13 mouse cellular contexts compared by ENCODE assay signal in the genomic region with DNA sequence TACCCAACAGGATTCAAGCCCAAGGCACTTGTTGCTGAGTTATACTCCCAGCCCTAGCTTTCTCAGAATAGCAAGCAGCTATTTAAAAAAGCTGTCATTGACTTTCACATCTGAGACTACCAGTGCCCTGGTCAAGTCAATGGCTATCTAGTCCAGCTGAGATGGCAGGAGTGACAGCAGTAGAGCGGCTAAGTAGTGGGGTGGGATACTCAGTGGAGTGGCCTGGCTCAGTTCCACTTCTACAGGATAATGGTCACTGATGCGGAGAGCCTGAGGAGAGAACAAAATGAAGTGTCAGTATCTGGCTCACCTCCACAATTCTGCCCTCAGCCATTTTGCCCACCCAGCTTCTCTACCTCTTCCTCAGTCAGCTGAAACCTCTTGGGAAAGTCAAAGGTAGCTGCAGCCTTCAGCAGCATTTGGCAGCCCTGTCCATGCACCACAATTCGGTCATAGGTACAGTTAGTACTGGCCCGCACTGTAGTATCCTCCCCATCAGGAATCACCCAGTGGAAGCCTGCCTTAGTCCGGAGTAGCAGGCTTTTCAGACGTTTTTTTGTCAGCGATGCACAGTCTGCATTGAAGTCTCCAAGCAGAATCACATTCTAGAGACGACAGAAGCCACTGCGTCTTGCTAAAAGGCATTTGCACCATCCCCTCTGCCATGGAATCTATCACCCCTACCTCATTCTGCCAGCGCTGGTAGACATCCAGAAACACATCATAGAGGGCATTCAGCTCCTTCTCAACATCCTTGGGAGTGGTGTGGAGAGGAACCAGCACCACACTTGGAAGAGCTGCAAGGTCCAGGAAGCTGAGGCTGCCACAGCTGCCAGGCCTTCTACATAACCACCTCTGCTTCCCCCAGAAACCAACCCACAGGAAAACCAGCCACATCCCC. TPM values are rescaled to one million over a fixed set of nuclear protein-coding genes. Genes with fewer than 3 reads are reported as not detected.
DNase-seq lines count a peak whose midpoint lies in the region; ATAC-seq and TF ChIP-seq lines count a peak whose summit lies in the region.
"Had no signal": no experiment of that assay in that cellular context is flagged by ENCODE, and none has a peak within 500 bp of the region (broad histone marks: within the 10 kb centered on the region; RNA-seq: fewer than 3 reads in every experiment).

No protein-coding gene starts in this region.

- H3K4me3 ChIP-seq in kidney, adult 2 months (ENCODE audit: insufficient read depth, low read depth, low read length), result no peak overlapping the region
- H3K4me3 ChIP-seq in limb, embryonic 15.5 days, result no peak overlapping the region

- DNase-seq in kidney, adult 2 months, result peak; percentile 19
- no peak for DNase-seq in kidney, postnatal 25 days
- DNase-seq in A20 (ENCODE audit: low read depth, low spot score) (peak; percentile 31), ZHBTc4 (ENCODE audit: low read depth, low spot score) (peak; percentile 67)
- no peak for DNase-seq in urinary bladder, postnatal 25 days (ENCODE audit: low spot score)
- no peak for DNase-seq in urinary bladder, postnatal 10 days (ENCODE audit: low spot score)
- no peak for DNase-seq in retina, postnatal 1 day
- DNase-seq: gastrocnemius, postnatal 10 days; lung, postnatal 36 days; thymus, postnatal 4 days had no signal

- no peak overlapping the region for H3K9ac ChIP-seq in limb, embryonic 15.5 days

- no peak overlapping the region for H3K4me2 ChIP-seq in limb, embryonic 15.5 days

- no peaks in the 10 kb centered on the region for H3K9me3 ChIP-seq in limb, embryonic 15.5 days

- 30% methylated on average over 10 of the region's 10 CpGs for WGBS in kidney, adult 2 months
- 35% methylated on average over 10 of the region's 10 CpGs for WGBS in limb, embryonic 15.5 days

- peaks cover 3% of the 10 kb centered on the region; the same call in 1 of the 2 replicates for H3K4me1 ChIP-seq in kidney, adult 2 months (ENCODE audit: control insufficient read depth, insufficient read depth, low read length)
- H3K4me1 ChIP-seq in limb, embryonic 15.5 days, result peaks cover 7% of the 10 kb centered on the region; the same call in 1 of the 2 replicates

- H3K36me3 ChIP-seq in kidney, adult 2 months (ENCODE audit: control insufficient read depth, insufficient read depth, low read length), result no peaks in the 10 kb centered on the region; the same call in 1 of the 2 replicates
- no peaks in the 10 kb centered on the region for H3K36me3 ChIP-seq in limb, embryonic 15.5 days

- no peak for ATAC-seq in limb, embryonic 15.5 days (ENCODE audit: insufficient number of reproducible peaks, low FRiP score, low TSS enrichment, low read depth)
- ATAC-seq: hindbrain, embryonic 16.5 days; Patski had no signal

- H3K27ac ChIP-seq in kidney, adult 2 months (ENCODE audit: insufficient read depth, low read depth, low read length), result no peak overlapping the region
- H3K27ac ChIP-seq in limb, embryonic 15.5 days, result peak overlapping the region; percentile 38; the same call in 1 of the 2 replicates

- no peak for TF ChIP-seq CTCF in kidney, adult 2 months (conservative IDR thresholded peaks at IDR 0.05; ENCODE audit: insufficient read depth, insufficient read length, low read depth, low read length)

- no peak for TF ChIP-seq POLR2A in kidney, adult 2 months (IDR thresholded peaks at IDR 0.05; ENCODE audit: low read depth, low read length)

- no peaks in the 10 kb centered on the region for H3K27me3 ChIP-seq in kidney, adult 2 months (replicated peaks; ENCODE audit: control insufficient read depth, insufficient read depth, low read length)
- H3K27me3 ChIP-seq in limb, embryonic 15.5 days, result no peaks in the 10 kb centered on the region

RNA-seq across cellular contexts. Expression of a gene that starts 3.1 kb away (rescaled TPM):
- polyA plus RNA-seq in kidney, adult 2 months (2012; rRNA removed), result 1,301 and 1,460 TPM in 2 replicates
- polyA plus RNA-seq in limb, embryonic 15.5 days (2015; fragmentation: Nextera tagmentation; extraction: Ambion mirVana), result 675 and 811 TPM in 2 replicates

RNA-seq across cellular contexts. Expression of a gene that starts 8.0 kb away (rescaled TPM):
- polyA plus RNA-seq in kidney, adult 2 months (2012; rRNA removed), result 79.6 and 104 TPM in 2 replicates
- polyA plus RNA-seq in limb, embryonic 15.5 days (2015; fragmentation: Nextera tagmentation; extraction: Ambion mirVana), result 89.2 and 89.6 TPM in 2 replicates

RNA-seq across cellular contexts. Expression of a gene that starts 8.5 kb away (rescaled TPM):
- 26.0 and 26.1 TPM in 2 replicates for polyA plus RNA-seq in kidney, adult 2 months (2012; rRNA removed)
- 17.3 and 20.2 TPM in 2 replicates for polyA plus RNA-seq in limb, embryonic 15.5 days (2015; fragmentation: Nextera tagmentation; extraction: Ambion mirVana)

RNA-seq across cellular contexts. Expression of a gene that starts 19.2 kb away (rescaled TPM):
- polyA plus RNA-seq in kidney, adult 2 months (2012; rRNA removed), result 41.1 and 45.2 TPM in 2 replicates
- polyA plus RNA-seq in limb, embryonic 15.5 days (2015; fragmentation: Nextera tagmentation; extraction: Ambion mirVana), result 24.8 and 29.0 TPM in 2 replicates

RNA-seq across cellular contexts. Expression of a gene that starts 23.2 kb away (rescaled TPM):
- 382 and 458 TPM in 2 replicates for polyA plus RNA-seq in kidney, adult 2 months (2012; rRNA removed)
- 156 and 175 TPM in 2 replicates for polyA plus RNA-seq in limb, embryonic 15.5 days (2015; fragmentation: Nextera tagmentation; extraction: Ambion mirVana)

Comparison
In these comparisons a context has a peak if more than half of its experiments do, and no peak if none do; other contexts are left out.
1. DNase-seq: peak in kidney, adult 2 months (single experiment), A20 (single experiment) and ZHBTc4 (single experiment); none in kidney, postnatal 25 days (0 of 2), urinary bladder, postnatal 25 days (single experiment), urinary bladder, postnatal 10 days (single experiment) and retina, postnatal 1 day (single experiment).